In the genomic region with DNA sequence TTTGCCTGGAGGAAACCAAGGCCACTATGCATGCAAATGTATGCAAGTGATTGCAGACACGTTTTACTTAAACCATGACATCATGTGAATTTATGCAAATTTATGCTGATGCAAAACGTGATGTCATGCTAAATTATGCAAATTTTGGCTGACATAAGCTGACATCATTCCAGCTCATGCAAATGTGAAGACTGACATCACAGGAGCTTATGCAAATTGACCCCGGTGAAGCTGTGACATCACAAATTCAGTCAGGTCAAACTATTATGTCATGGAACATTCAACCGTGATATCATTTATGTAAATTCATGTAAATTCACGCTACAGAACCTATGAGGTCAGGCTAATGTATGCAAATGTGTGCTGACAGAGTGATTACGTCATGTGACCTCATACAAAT, we compare ENCODE assay signal across 18 mouse cellular contexts. TPM values are rescaled to one million over a fixed set of nuclear protein-coding genes. Genes with fewer than 3 reads are reported as not detected.
DNase-seq lines count a peak whose midpoint lies in the region; ATAC-seq lines count a peak whose summit lies in the region.
"Had no signal": no experiment of that assay in that cellular context is flagged by ENCODE, and none has a peak within 500 bp of the region (broad histone marks: within the 10 kb centered on the region; RNA-seq: fewer than 3 reads in every experiment).

No protein-coding gene starts in this region.

- H3K27me3 ChIP-seq in midbrain, embryonic 10.5 days (ENCODE audit: low read depth, poor library complexity, severe bottlenecking): no peaks in the 10 kb centered on the region
- H3K27me3 ChIP-seq in midbrain, embryonic 16.5 days (ENCODE audit: control insufficient read depth, insufficient read depth, low read depth, low read length): no peaks in the 10 kb centered on the region
- H3K27me3 ChIP-seq in neural tube, embryonic 11.5 days (ENCODE audit: control insufficient read depth, insufficient read depth, low read length): no peaks in the 10 kb centered on the region
- H3K27me3 ChIP-seq: limb, embryonic 13.5 days; lung, embryonic 15.5 days; Patski had no signal

- 85% methylated on average over 6 of the region's 6 CpGs for WGBS in midbrain, embryonic 10.5 days
- WGBS in midbrain, embryonic 16.5 days: 70% methylated on average over 6 of the region's 6 CpGs
- 82% methylated on average over 6 of the region's 6 CpGs for WGBS in neural tube, embryonic 11.5 days

- no peak overlapping the region for H3K4me2 ChIP-seq in midbrain, embryonic 16.5 days (ENCODE audit: low read length)
- H3K4me2 ChIP-seq in neural tube, embryonic 11.5 days (ENCODE audit: low read depth): no peak overlapping the region
- H3K4me2 ChIP-seq: limb, embryonic 13.5 days; lung, embryonic 15.5 days had no signal

- ATAC-seq in midbrain, embryonic 16.5 days: no peak
- ATAC-seq in neural tube, embryonic 11.5 days (ENCODE audit: insufficient read depth, low FRiP score, low TSS enrichment): no peak; the same call in 1 of the 2 replicates
- ATAC-seq: Patski had no signal

- no peak overlapping the region for H3K9ac ChIP-seq in midbrain, embryonic 16.5 days (ENCODE audit: low read depth, low read length)
- H3K9ac ChIP-seq in neural tube, embryonic 11.5 days (ENCODE audit: low read length): no peak overlapping the region
- H3K9ac ChIP-seq: limb, embryonic 13.5 days; lung, embryonic 15.5 days had no signal

- H3K36me3 ChIP-seq in midbrain, embryonic 10.5 days: peaks cover 34% of the 10 kb centered on the region
- 0 out of 2 replicates have a peak, but pooled peaks cover 3% of the 10 kb centered on the region for H3K36me3 ChIP-seq in midbrain, embryonic 16.5 days (ENCODE audit: control insufficient read depth, insufficient read depth, low read length)
- H3K36me3 ChIP-seq in neural tube, embryonic 11.5 days (ENCODE audit: control insufficient read depth, insufficient read depth, low read length): no peaks in the 10 kb centered on the region

- H3K4me1 ChIP-seq in midbrain, embryonic 10.5 days: no peaks in the 10 kb centered on the region
- H3K4me1 ChIP-seq in midbrain, embryonic 16.5 days (ENCODE audit: control insufficient read depth, insufficient read depth, low read length): no peaks in the 10 kb centered on the region
- no peaks in the 10 kb centered on the region for H3K4me1 ChIP-seq in neural tube, embryonic 11.5 days (ENCODE audit: control insufficient read depth, insufficient read depth, low read length)
- H3K4me1 ChIP-seq: limb, embryonic 13.5 days; lung, embryonic 15.5 days had no signal

- peak; percentile 7 for DNase-seq in adrenal gland, postnatal 14 days
- DNase-seq in adrenal gland, postnatal 36 days: no peak
- peak; percentile 29 for DNase-seq in midbrain, embryonic 10.5 days (ENCODE audit: low spot score)
- DNase-seq in embryo, embryonic 11 days: peak; percentile 9
- peak; percentile 49 for DNase-seq in neural tube, embryonic 11.5 days (ENCODE audit: low spot score)
- no peak for DNase-seq in ovary, adult 18-20 months (ENCODE audit: low spot score)
- DNase-seq in kidney, postnatal 14 days: no peak
- DNase-seq: adrenal gland, postnatal 10 days; kidney, adult 9 months; spleen, adult 18-20 months had no signal

- no peak overlapping the region for H3K4me3 ChIP-seq in midbrain, embryonic 10.5 days
- H3K4me3 ChIP-seq in midbrain, embryonic 16.5 days (ENCODE audit: low read depth, low read length): no peak overlapping the region
- no peak overlapping the region for H3K4me3 ChIP-seq in neural tube, embryonic 11.5 days (ENCODE audit: low read depth, low read length)
- H3K4me3 ChIP-seq: limb, embryonic 13.5 days; lung, embryonic 15.5 days had no signal

- H3K27ac ChIP-seq in midbrain, embryonic 10.5 days (replicated peaks): no peak overlapping the region
- no peak overlapping the region for H3K27ac ChIP-seq in midbrain, embryonic 16.5 days (ENCODE audit: low read length)
- no peak overlapping the region for H3K27ac ChIP-seq in neural tube, embryonic 11.5 days (ENCODE audit: low read depth, low read length)
- H3K27ac ChIP-seq: limb, embryonic 13.5 days; lung, embryonic 15.5 days had no signal

- peaks cover 84% of the 10 kb centered on the region for H3K9me3 ChIP-seq in midbrain, embryonic 10.5 days (replicated peaks)
- peaks cover 20% of the 10 kb centered on the region; the same call in 1 of the 2 replicates for H3K9me3 ChIP-seq in midbrain, embryonic 16.5 days (replicated peaks; ENCODE audit: control insufficient read depth, low read length, poor library complexity, severe bottlenecking)
- peaks cover 29% of the 10 kb centered on the region for H3K9me3 ChIP-seq in neural tube, embryonic 11.5 days (ENCODE audit: control insufficient read depth, low read length)

RNA-seq across cellular contexts. Expression of a gene that starts 6.5 kb away (rescaled TPM):
- total RNA-seq in adrenal gland, postnatal 14 days (2021): 12.0 and 13.9 TPM in 2 replicates
- 10 to 100 TPM in 1 of 2 experiments, 1 to 10 TPM in 1; 7.2 to 11.7 TPM for total RNA-seq in adrenal gland, postnatal 36 days (2021)
- 2.0 and 2.3 TPM in 2 replicates for polyA plus RNA-seq in midbrain, embryonic 10.5 days (2016; fragmentation: Nextera tagmentation; extraction: Ambion mirVana)
- polyA plus RNA-seq in midbrain, embryonic 16.5 days (2015; fragmentation: Nextera tagmentation; extraction: Ambion mirVana): 2.3 and 2.7 TPM in 2 replicates
- polyA plus RNA-seq in neural tube, embryonic 11.5 days (2014; fragmentation: Nextera tagmentation; extraction: Ambion mirVana): 2.4 and 3.1 TPM in 2 replicates

RNA-seq across cellular contexts. Expression of a gene that starts 30.0 kb away (rescaled TPM):
- not detected in 2 replicates for total RNA-seq in adrenal gland, postnatal 14 days (2021)
- total RNA-seq in adrenal gland, postnatal 36 days (2021): not detected
- not detected in 2 replicates for polyA plus RNA-seq in midbrain, embryonic 10.5 days (2016; fragmentation: Nextera tagmentation; extraction: Ambion mirVana)
- polyA plus RNA-seq in midbrain, embryonic 16.5 days (2015; fragmentation: Nextera tagmentation; extraction: Ambion mirVana): 0.22 TPM in 1 of 2 replicates, not detected in the other
- polyA plus RNA-seq in neural tube, embryonic 11.5 days (2014; fragmentation: Nextera tagmentation; extraction: Ambion mirVana): not detected in 2 replicates
- total RNA-seq: adrenal gland, postnatal 10 days; heart, postnatal 25 days; megakaryocyte-erythroid progenitor cell, adult 5-6 weeks had no signal
- polyA plus RNA-seq: limb, embryonic 13.5 days; lung, embryonic 15.5 days had no signal

RNA-seq across cellular contexts. Expression of a gene that starts 48.5 kb away (rescaled TPM):
- not detected in 2 replicates for total RNA-seq in adrenal gland, postnatal 14 days (2021)
- not detected for total RNA-seq in adrenal gland, postnatal 36 days (2021)
- not detected in 2 replicates for polyA plus RNA-seq in midbrain, embryonic 10.5 days (2016; fragmentation: Nextera tagmentation; extraction: Ambion mirVana)
- not detected in 2 replicates for polyA plus RNA-seq in midbrain, embryonic 16.5 days (2015; fragmentation: Nextera tagmentation; extraction: Ambion mirVana)
- polyA plus RNA-seq in neural tube, embryonic 11.5 days (2014; fragmentation: Nextera tagmentation; extraction: Ambion mirVana): not detected in 2 replicates
- total RNA-seq: adrenal gland, postnatal 10 days; granulocyte monocyte progenitor cell, adult 5-6 weeks; heart, postnatal 25 days; layer of hippocampus, postnatal 10 days; megakaryocyte-erythroid progenitor cell, adult 5-6 weeks had no signal
- polyA plus RNA-seq: limb, embryonic 13.5 days; lung, embryonic 15.5 days; Patski had no signal

Comparison
In these comparisons a context has a peak if more than half of its experiments do, and no peak if none do; other contexts are left out.
1. DNase-seq: peak in adrenal gland, postnatal 14 days (single experiment), midbrain, embryonic 10.5 days (single experiment), embryo, embryonic 11 days (single experiment) and neural tube, embryonic 11.5 days (single experiment); none in adrenal gland, postnatal 36 days (0 of 2), ovary, adult 18-20 months (single experiment) and kidney, postnatal 14 days (single experiment).